Mouse (Mus musculus): Measurements from ENCODE around the gene Macrod1. TPM values are rescaled to one million over a fixed set of nuclear protein-coding genes. Genes with fewer than 3 reads are reported as not detected.

Macrod1 gene
- polyA plus RNA-seq, 1 experiment, result 7.6 TPM

- TF ChIP-seq EP300 (IDR thresholded peaks at IDR 0.05; ENCODE audit: insufficient read depth, low read depth, low read length) (no peak), CTCF (IDR thresholded peaks at IDR 0.05; ENCODE audit: low read depth, low read length) (no peak), POLR2A (IDR thresholded peaks at IDR 0.05; ENCODE audit: insufficient read depth, low read length) (no peak)
- Histone ChIP-seq H3K36me3 (ENCODE audit: control insufficient read depth, insufficient read depth, low read length, poor library complexity, severe bottlenecking) (no peaks in the 10 kb centered on the region), H3K9ac (ENCODE audit: low read depth, poor library complexity, severe bottlenecking) (no peak overlapping the region), H3K4me3 (ENCODE audit: low read depth, low read length) (no peak overlapping the region), H3K27me3 (ENCODE audit: control insufficient read depth, insufficient read depth, low read length, poor library complexity, severe bottlenecking) (no peaks in the 10 kb centered on the region), H3K4me1 (ENCODE audit: control insufficient read depth, insufficient read depth, low read length) (peaks cover 10% of the 10 kb centered on the region), H3K9me3 (replicated peaks; ENCODE audit: control insufficient read depth, insufficient read depth, low read length, poor library complexity, severe bottlenecking) (no peaks in the 10 kb centered on the region), H3K27ac (ENCODE audit: insufficient read depth, low read length) (no peak overlapping the region)
These were observed 134.4 kb downstream of the Macrod1 start for GRCm38 (mm10) chr19:7190986-7191385.

DNA sequence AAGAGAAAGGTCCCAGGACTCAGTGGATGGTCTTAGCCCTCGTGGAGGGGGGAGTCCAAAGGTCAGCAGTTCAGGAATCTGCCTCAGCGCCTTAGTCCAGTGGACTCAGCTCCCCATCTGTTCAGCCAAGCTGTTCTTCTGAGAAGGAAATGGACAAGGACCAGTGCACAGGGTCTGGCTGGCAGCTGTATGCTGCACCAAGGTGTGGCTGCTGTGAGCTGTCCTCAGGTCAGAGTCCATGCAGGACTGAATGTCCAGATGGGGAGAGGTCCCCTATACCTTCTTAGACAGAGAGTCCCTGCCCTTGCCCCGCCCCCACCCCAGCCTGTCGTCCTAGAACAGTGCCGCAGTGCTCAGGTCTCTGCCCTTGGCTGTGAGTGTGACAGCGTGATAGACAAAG is 135.0 kb downstream of the Macrod1 start:
- H3K27ac ChIP-seq (ENCODE audit: insufficient read depth, low read length), result no peak overlapping the region
- no peak overlapping the region for H3K9ac ChIP-seq (ENCODE audit: low read depth, poor library complexity, severe bottlenecking)
- no peaks in the 10 kb centered on the region for H3K27me3 ChIP-seq (ENCODE audit: control insufficient read depth, insufficient read depth, low read length, poor library complexity, severe bottlenecking)
- peaks cover 4% of the 10 kb centered on the region for H3K4me1 ChIP-seq (ENCODE audit: control insufficient read depth, insufficient read depth, low read length)
- H3K36me3 ChIP-seq (ENCODE audit: control insufficient read depth, insufficient read depth, low read length, poor library complexity, severe bottlenecking), result no peaks in the 10 kb centered on the region
- H3K4me3 ChIP-seq (ENCODE audit: low read depth, low read length), result no peak overlapping the region
- no peaks in the 10 kb centered on the region for H3K9me3 ChIP-seq (replicated peaks; ENCODE audit: control insufficient read depth, insufficient read depth, low read length, poor library complexity, severe bottlenecking)
- no peak for TF ChIP-seq POLR2A (IDR thresholded peaks at IDR 0.05; ENCODE audit: insufficient read depth, low read length)
- no peak for TF ChIP-seq EP300 (IDR thresholded peaks at IDR 0.05; ENCODE audit: insufficient read depth, low read depth, low read length)
- no peak for TF ChIP-seq CTCF (IDR thresholded peaks at IDR 0.05; ENCODE audit: low read depth, low read length)

GRCm38 (mm10) chr19:7192561-7192967 is 136.0 kb downstream of the Macrod1 start:
- TF ChIP-seq CTCF (IDR thresholded peaks at IDR 0.05; ENCODE audit: low read depth, low read length), result no peak
- TF ChIP-seq EP300 (IDR thresholded peaks at IDR 0.05; ENCODE audit: insufficient read depth, low read depth, low read length), result no peak
- no peak for TF ChIP-seq POLR2A (IDR thresholded peaks at IDR 0.05; ENCODE audit: insufficient read depth, low read length)
- Histone ChIP-seq H3K9ac (ENCODE audit: low read depth, poor library complexity, severe bottlenecking) (no peak overlapping the region), H3K9me3 (replicated peaks; ENCODE audit: control insufficient read depth, insufficient read depth, low read length, poor library complexity, severe bottlenecking) (no peaks in the 10 kb centered on the region), H3K4me1 (ENCODE audit: control insufficient read depth, insufficient read depth, low read length) (peaks cover 5% of the 10 kb centered on the region), H3K36me3 (ENCODE audit: control insufficient read depth, insufficient read depth, low read length, poor library complexity, severe bottlenecking) (no peaks in the 10 kb centered on the region), H3K4me3 (ENCODE audit: low read depth, low read length) (no peak overlapping the region), H3K27ac (ENCODE audit: insufficient read depth, low read length) (no peak overlapping the region), H3K27me3 (ENCODE audit: control insufficient read depth, insufficient read depth, low read length, poor library complexity, severe bottlenecking) (no peaks in the 10 kb centered on the region)

DNA sequence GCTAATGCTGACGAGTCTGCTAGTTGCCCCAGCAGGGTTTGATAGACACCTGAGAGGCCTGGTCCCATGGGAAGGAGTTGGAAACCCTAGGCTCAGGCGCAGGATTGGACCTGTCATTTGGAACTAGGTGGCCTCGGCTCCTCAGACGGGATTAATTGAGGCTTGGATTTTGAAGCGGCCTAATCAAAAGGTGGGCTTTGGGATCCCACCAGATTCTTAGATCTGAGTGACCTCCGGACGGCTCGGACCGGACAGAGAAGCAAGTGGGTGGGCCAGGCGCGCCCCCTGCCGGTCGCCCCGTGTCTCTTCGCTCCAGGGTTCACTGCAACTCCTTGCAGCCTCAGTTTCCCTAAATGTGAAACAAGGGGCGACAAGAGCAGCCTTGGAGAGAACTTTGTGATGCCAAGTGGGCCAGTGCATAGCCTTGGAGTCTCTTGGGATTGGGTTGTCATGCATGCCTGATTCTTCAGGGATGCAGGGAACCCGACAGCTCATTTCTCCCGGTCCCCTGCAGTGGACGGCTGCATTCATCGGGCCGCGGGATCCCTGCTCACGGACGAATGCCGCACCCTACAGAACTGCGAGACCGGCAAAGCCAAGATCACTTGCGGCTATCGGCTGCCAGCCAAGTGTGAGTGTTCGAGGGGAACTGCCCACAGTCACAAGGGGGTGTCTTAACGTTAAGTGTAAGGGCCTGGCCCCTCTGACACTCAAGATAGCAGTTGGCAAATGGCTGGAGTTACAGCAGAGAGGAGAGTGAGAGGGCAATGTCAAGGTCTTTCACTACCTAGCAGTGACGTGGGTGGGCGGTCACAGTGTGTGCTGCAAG is 139.5 kb downstream of the Macrod1 start:
- Histone ChIP-seq H3K9ac (ENCODE audit: low read depth, poor library complexity, severe bottlenecking) (no peak overlapping the region), H3K27me3 (ENCODE audit: control insufficient read depth, insufficient read depth, low read length, poor library complexity, severe bottlenecking) (no peaks in the 10 kb centered on the region), H3K9me3 (replicated peaks; ENCODE audit: control insufficient read depth, insufficient read depth, low read length, poor library complexity, severe bottlenecking) (no peaks in the 10 kb centered on the region), H3K4me3 (ENCODE audit: low read depth, low read length) (no peak overlapping the region), H3K36me3 (ENCODE audit: control insufficient read depth, insufficient read depth, low read length, poor library complexity, severe bottlenecking) (peaks cover 23% of the 10 kb centered on the region), H3K4me1 (ENCODE audit: control insufficient read depth, insufficient read depth, low read length) (peaks cover 4% of the 10 kb centered on the region), H3K27ac (ENCODE audit: insufficient read depth, low read length) (no peak overlapping the region)
- no peak for TF ChIP-seq POLR2A (IDR thresholded peaks at IDR 0.05; ENCODE audit: insufficient read depth, low read length)
- TF ChIP-seq EP300 (IDR thresholded peaks at IDR 0.05; ENCODE audit: insufficient read depth, low read depth, low read length), result no peak
- peak; percentile 81 for TF ChIP-seq CTCF (IDR thresholded peaks at IDR 0.05; ENCODE audit: low read depth, low read length)

GRCm38 (mm10) chr19:7196741-7197270 is 140.2 kb downstream of the Macrod1 start:
- 0 out of 2 replicates have a peak, but pooled peaks have one; percentile 17 for TF ChIP-seq EP300 (IDR thresholded peaks at IDR 0.05; ENCODE audit: insufficient read depth, low read depth, low read length)
- no peak for TF ChIP-seq CTCF (IDR thresholded peaks at IDR 0.05; ENCODE audit: low read depth, low read length)
- no peak for TF ChIP-seq POLR2A (IDR thresholded peaks at IDR 0.05; ENCODE audit: insufficient read depth, low read length)
- no peak overlapping the region for H3K27ac ChIP-seq (ENCODE audit: insufficient read depth, low read length)
- no peak overlapping the region for H3K4me3 ChIP-seq (ENCODE audit: low read depth, low read length)
- peaks cover 4% of the 10 kb centered on the region for H3K4me1 ChIP-seq (ENCODE audit: control insufficient read depth, insufficient read depth, low read length)
- peaks cover 24% of the 10 kb centered on the region for H3K36me3 ChIP-seq (ENCODE audit: control insufficient read depth, insufficient read depth, low read length, poor library complexity, severe bottlenecking)
- H3K9me3 ChIP-seq (replicated peaks; ENCODE audit: control insufficient read depth, insufficient read depth, low read length, poor library complexity, severe bottlenecking), result no peaks in the 10 kb centered on the region
- H3K9ac ChIP-seq (ENCODE audit: low read depth, poor library complexity, severe bottlenecking), result no peak overlapping the region
- no peaks in the 10 kb centered on the region for H3K27me3 ChIP-seq (ENCODE audit: control insufficient read depth, insufficient read depth, low read length, poor library complexity, severe bottlenecking)

GRCm38 (mm10) chr19:7197445-7197844 is 140.8 kb downstream of the Macrod1 start:
- Histone ChIP-seq H3K36me3 (ENCODE audit: control insufficient read depth, insufficient read depth, low read length, poor library complexity, severe bottlenecking) (peaks cover 25% of the 10 kb centered on the region), H3K4me3 (ENCODE audit: low read depth, low read length) (no peak overlapping the region), H3K27me3 (ENCODE audit: control insufficient read depth, insufficient read depth, low read length, poor library complexity, severe bottlenecking) (no peaks in the 10 kb centered on the region), H3K9ac (ENCODE audit: low read depth, poor library complexity, severe bottlenecking) (no peak overlapping the region), H3K27ac (ENCODE audit: insufficient read depth, low read length) (no peak overlapping the region), H3K4me1 (ENCODE audit: control insufficient read depth, insufficient read depth, low read length) (peaks cover 4% of the 10 kb centered on the region), H3K9me3 (replicated peaks; ENCODE audit: control insufficient read depth, insufficient read depth, low read length, poor library complexity, severe bottlenecking) (no peaks in the 10 kb centered on the region)
- TF ChIP-seq CTCF (IDR thresholded peaks at IDR 0.05; ENCODE audit: low read depth, low read length) (no peak), POLR2A (IDR thresholded peaks at IDR 0.05; ENCODE audit: insufficient read depth, low read length) (no peak), EP300 (IDR thresholded peaks at IDR 0.05; ENCODE audit: insufficient read depth, low read depth, low read length) (no peak)
